ENCODE assay signal across 12 mouse cellular contexts in genomic region chr7:96801368-96801767, GRCm38 (mm10).
DNase-seq lines count a peak whose midpoint lies in the region; ATAC-seq and TF ChIP-seq lines count a peak whose summit lies in the region.
"Had no signal": no experiment of that assay in that cellular context is flagged by ENCODE, and none has a peak within 500 bp of the region (broad histone marks: within the 10 kb centered on the region; RNA-seq: fewer than 3 reads in every experiment).

No protein-coding gene starts in this region.

- peak; percentile 76 for DNase-seq in kidney, postnatal 0 days (ENCODE audit: low spot score)
- peak; percentile 76 for DNase-seq in adrenal gland, adult 2 months
- peak; percentile 56 for DNase-seq in forelimb bud, embryonic 11.5 days (ENCODE audit: low read depth, low spot score)
- no peak for DNase-seq in urinary bladder, postnatal 14 days (ENCODE audit: low spot score)
- DNase-seq in forebrain, embryonic 14.5 days (ENCODE audit: low spot score): no peak
- DNase-seq: cerebellum, adult 18-20 months; heart, adult 11 months had no signal

- H3K4me3 ChIP-seq in kidney, postnatal 0 days (replicated peaks; ENCODE audit: low read depth, low read length): no peak overlapping the region
- no peak overlapping the region for H3K4me3 ChIP-seq in kidney, embryonic 16.5 days (ENCODE audit: low read length)
- no peak overlapping the region for H3K4me3 ChIP-seq in forebrain, embryonic 14.5 days (ENCODE audit: low read depth, low read length)
- H3K4me3 ChIP-seq: embryonic facial prominence, embryonic 15.5 days; megakaryocyte, embryonic 14.5 days had no signal

- peaks cover 16% of the 10 kb centered on the region for H3K4me1 ChIP-seq in kidney, postnatal 0 days (replicated peaks; ENCODE audit: insufficient read depth, low read length)
- peaks cover 21% of the 10 kb centered on the region for H3K4me1 ChIP-seq in kidney, embryonic 16.5 days (ENCODE audit: insufficient read depth, low read length)
- H3K4me1 ChIP-seq in forebrain, embryonic 14.5 days (ENCODE audit: control insufficient read depth, insufficient read depth, low read length): peaks cover 25% of the 10 kb centered on the region

- no peak overlapping the region for H3K4me2 ChIP-seq in kidney, postnatal 0 days (ENCODE audit: low read length)
- H3K4me2 ChIP-seq in kidney, embryonic 16.5 days (replicated peaks; ENCODE audit: low read depth, low read length): no peak overlapping the region
- H3K4me2 ChIP-seq in forebrain, embryonic 14.5 days (ENCODE audit: low read length): no peak overlapping the region
- H3K4me2 ChIP-seq: embryonic facial prominence, embryonic 15.5 days had no signal

- no peak for ATAC-seq in kidney, postnatal 0 days (replicated peaks; ENCODE audit: low FRiP score, low read depth)
- ATAC-seq in kidney, embryonic 16.5 days (ENCODE audit: low FRiP score, low TSS enrichment): no peak
- peak; percentile 56 for ATAC-seq in megakaryocyte progenitor cell, adult 5-6 weeks (replicated peaks; ENCODE audit: poor library complexity)
- no peak for ATAC-seq in forebrain, embryonic 14.5 days
- ATAC-seq: hindbrain, embryonic 16.5 days had no signal

- 28% methylated on average over 9 of the region's 9 CpGs for WGBS in kidney, postnatal 0 days
- WGBS in kidney, embryonic 16.5 days: 34% methylated on average over 9 of the region's 9 CpGs
- WGBS in forebrain, embryonic 14.5 days: 92% methylated on average over 9 of the region's 9 CpGs

- H3K27ac ChIP-seq in kidney, postnatal 0 days: no peak overlapping the region
- H3K27ac ChIP-seq in kidney, embryonic 16.5 days (ENCODE audit: low read length): no peak overlapping the region
- no peak overlapping the region for H3K27ac ChIP-seq in forebrain, embryonic 14.5 days (ENCODE audit: low read depth, low read length)
- H3K27ac ChIP-seq: embryonic facial prominence, embryonic 15.5 days had no signal

- H3K9me3 ChIP-seq in kidney, postnatal 0 days (replicated peaks; ENCODE audit: low read length): no peaks in the 10 kb centered on the region
- no peaks in the 10 kb centered on the region for H3K9me3 ChIP-seq in kidney, embryonic 16.5 days (ENCODE audit: low read length)
- H3K9me3 ChIP-seq in forebrain, embryonic 14.5 days (replicated peaks; ENCODE audit: control insufficient read depth, low read length): no peaks in the 10 kb centered on the region
- H3K9me3 ChIP-seq: embryonic facial prominence, embryonic 15.5 days; megakaryocyte, embryonic 14.5 days had no signal

- TF ChIP-seq CTCF in kidney, postnatal 0 days (IDR thresholded peaks at IDR 0.05; ENCODE audit: low read depth): no peak

- no peaks in the 10 kb centered on the region for H3K36me3 ChIP-seq in kidney, postnatal 0 days (ENCODE audit: insufficient read depth, low read length)
- peaks cover 4% of the 10 kb centered on the region for H3K36me3 ChIP-seq in kidney, embryonic 16.5 days (ENCODE audit: insufficient read depth, low read length)
- H3K36me3 ChIP-seq in forebrain, embryonic 14.5 days (ENCODE audit: control insufficient read depth, insufficient read depth, low read length): peaks cover 18% of the 10 kb centered on the region
- H3K36me3 ChIP-seq: embryonic facial prominence, embryonic 15.5 days had no signal

- H3K9ac ChIP-seq in kidney, postnatal 0 days (ENCODE audit: low read depth, low read length): no peak overlapping the region
- no peak overlapping the region for H3K9ac ChIP-seq in kidney, embryonic 16.5 days (replicated peaks; ENCODE audit: low read length)
- no peak overlapping the region for H3K9ac ChIP-seq in forebrain, embryonic 14.5 days (ENCODE audit: low read length)
- H3K9ac ChIP-seq: embryonic facial prominence, embryonic 15.5 days had no signal

- no peaks in the 10 kb centered on the region for H3K27me3 ChIP-seq in kidney, postnatal 0 days (ENCODE audit: insufficient read depth, low read length)
- H3K27me3 ChIP-seq in kidney, embryonic 16.5 days (ENCODE audit: insufficient read depth, low read length): no peaks in the 10 kb centered on the region
- H3K27me3 ChIP-seq in forebrain, embryonic 14.5 days (replicated peaks; ENCODE audit: control insufficient read depth, insufficient read depth, low read length): no peaks in the 10 kb centered on the region
- H3K27me3 ChIP-seq: embryonic facial prominence, embryonic 15.5 days had no signal

Comparison
In these comparisons a context has a peak if more than half of its experiments do, and no peak if none do; other contexts are left out.
1. DNase-seq: peak in kidney, postnatal 0 days (single experiment), adrenal gland, adult 2 months (single experiment) and forelimb bud, embryonic 11.5 days (single experiment); none in urinary bladder, postnatal 14 days (single experiment) and forebrain, embryonic 14.5 days (single experiment).